Mouse (Mus musculus) liver, adult 2 months (tissue): ENCODE results near the gene Nr2f2. TPM values are rescaled to one million over a fixed set of nuclear protein-coding genes. Genes with fewer than 3 reads are reported as not detected.
A peak's percentile ranks its signal among the peaks of the same experiment; 100 is the strongest.

Experiments
- DNase-seq: peaks from one replicate; pipeline ENCODE4 v3.0.0-alpha.2; 2011; ENCODE audit warnings: low read depth, low spot score; ENCODE audit errors: extremely low read depth
- H3K27ac ChIP-seq: fragments of 200-500 bp; replicated peaks from 2 replicates; pipeline ENCODE4 v1.5.1; 2012; ENCODE audit warnings: low read depth, mild to moderate bottlenecking, control low read depth, inconsistent platforms, low read length; ENCODE audit not compliant: insufficient read depth
- H3K27me3 ChIP-seq: fragments of 200-500 bp; 2 replicates; pipeline ENCODE4 v1.6.1; 2012; ENCODE audit warnings: mild to moderate bottlenecking, moderate library complexity, low read length, inconsistent platforms; ENCODE audit not compliant: control insufficient read depth, insufficient read depth
- H3K36me3 ChIP-seq: fragments of 200-500 bp; 2 replicates; pipeline ENCODE4 v1.6.1; 2012; ENCODE audit warnings: low read length, inconsistent platforms; ENCODE audit not compliant: control insufficient read depth, insufficient read depth
- H3K4me1 ChIP-seq: fragments of 200-500 bp; 2 replicates; pipeline ENCODE4 v1.6.1; 2011; ENCODE audit warnings: low read length; ENCODE audit not compliant: control insufficient read depth, insufficient read depth
- H3K4me3 ChIP-seq: fragments of 200-500 bp; 2 replicates; pipeline ENCODE4 v1.5.1; 2011; ENCODE audit warnings: low read depth, mild to moderate bottlenecking, control low read depth, low read length, moderate library complexity; ENCODE audit not compliant: insufficient read depth
- H3K79me2 ChIP-seq: fragments of 200-500 bp; 2 replicates; pipeline ENCODE4 v1.6.1; 2012; ENCODE audit warnings: inconsistent platforms, mild to moderate bottlenecking, low read length, moderate library complexity; ENCODE audit not compliant: control insufficient read depth, insufficient read depth
- H3K9ac ChIP-seq: fragments of 200-500 bp; 2 replicates; pipeline ENCODE4 v1.6.1; 2012; ENCODE audit warnings: low read depth, mild to moderate bottlenecking, control low read depth, inconsistent platforms, low read length
- CTCF ChIP-seq: fragments of 200-500 bp; IDR thresholded peaks from 2 replicates; pipeline ENCODE4 v1.5.1; 2011; ENCODE audit warnings: low read depth, low read length, control low read depth
- POLR2A ChIP-seq: fragments of 200-500 bp; IDR thresholded peaks from 2 replicates; pipeline ENCODE4 v1.6.1; 2011; ENCODE audit warnings: low read length, control low read depth; ENCODE audit not compliant: insufficient read depth; ENCODE audit errors: extremely low read depth
- WGBS: fragments of 180-500 bp; shearing (Covaris S2); methylation state at CpG from one replicate; pipeline ENCODE4 v1.1.7; 2018; 5-methylcytosine and 5-hydroxymethylcytosine counted together
- polyA plus RNA-seq: library from polyadenylated mRNA; depleted of rRNA; stranded (reverse); fragments of >200 nt; gene quantifications from 2 replicates; pipeline ENCODE4 v1.2.3, GENCODE M21; 2012
- total RNA-seq: library from RNA; depleted of rRNA; stranded (reverse); fragments of >200 nt; gene quantifications from 2 replicates; pipeline ENCODE4 v1.2.3, GENCODE M21; 2014

Gene Nr2f2
- total and polyA plus RNA-seq, 2 experiments: 14.5 to 84.0 TPM

- H3K27me3 ChIP-seq: no peaks in the 10 kb centered on the region
- DNase-seq: peak; percentile 89
- H3K4me3 ChIP-seq: peak overlapping the region; percentile 46
- peak overlapping the region; percentile 53 for H3K27ac ChIP-seq
- H3K4me1 ChIP-seq: peaks cover 24% of the 10 kb centered on the region
- H3K9ac ChIP-seq: peak overlapping the region; percentile 41
- WGBS: 5% methylated on average over 5 of the region's 5 CpGs
- peaks cover 33% of the 10 kb centered on the region for H3K79me2 ChIP-seq
- H3K36me3 ChIP-seq: peaks cover 34% of the 10 kb centered on the region
- no peak for TF ChIP-seq POLR2A
- no peak for TF ChIP-seq CTCF
Measured at GRCm38 (mm10) chr7:70355691-70356568, 10.6 kb downstream of the Nr2f2 start.

- 57% methylated on average over 2 of the region's 2 CpGs for WGBS
- TF ChIP-seq POLR2A (no peak), CTCF (no peak)
- Histone ChIP-seq H3K27me3 (no peaks in the 10 kb centered on the region), H3K36me3 (peaks cover 34% of the 10 kb centered on the region), H3K4me3 (peak overlapping the region; percentile 38; the same call in 1 of the 2 replicates), H3K27ac (0 out of 2 replicates have a peak overlapping the region, but pooled peaks have one; percentile 7), H3K9ac (peak overlapping the region; percentile 24), H3K4me1 (peaks cover 24% of the 10 kb centered on the region), H3K79me2 (peaks cover 33% of the 10 kb centered on the region)
- DNase-seq: no peak
Measured at GRCm38 (mm10) chr7:70355357-70355620, 11.2 kb downstream of the Nr2f2 start.

GRCm38 (mm10) chr7:70354606-70355356 is 11.8 kb downstream of the Nr2f2 start:
- H3K36me3 ChIP-seq: peaks cover 35% of the 10 kb centered on the region
- peak overlapping the region; percentile 38 for H3K4me3 ChIP-seq
- peaks cover 24% of the 10 kb centered on the region for H3K4me1 ChIP-seq
- peak overlapping the region; percentile 24 for H3K9ac ChIP-seq
- peak overlapping the region; percentile 7; the same call in 1 of the 2 replicates for H3K27ac ChIP-seq
- H3K79me2 ChIP-seq: peaks cover 30% of the 10 kb centered on the region
- no peak for DNase-seq
- TF ChIP-seq CTCF (no peak), POLR2A (no peak)
- no peaks in the 10 kb centered on the region for H3K27me3 ChIP-seq
- WGBS: 50% methylated on average over 14 of the region's 14 CpGs

DNA sequence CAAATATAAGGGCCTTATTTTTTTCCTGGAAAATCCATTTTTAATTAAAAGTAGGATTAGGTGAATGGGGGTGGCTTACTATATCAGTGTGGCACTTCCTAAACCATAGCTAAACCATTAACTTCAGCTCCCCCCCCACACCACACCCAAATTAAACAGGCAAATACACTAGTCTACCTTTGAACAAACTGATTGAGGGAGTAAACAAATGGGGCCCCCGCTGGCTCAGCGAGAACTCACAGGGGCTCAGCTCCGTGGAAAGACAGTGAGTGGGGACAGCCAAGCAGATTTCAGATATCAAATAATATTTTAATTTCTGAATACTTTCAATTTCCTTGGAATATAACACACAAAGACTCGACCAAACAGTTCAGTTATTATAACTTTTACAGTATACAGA is 13.4 kb downstream of the Nr2f2 start:
- DNase-seq: no peak
- H3K27me3 ChIP-seq: no peaks in the 10 kb centered on the region
- H3K79me2 ChIP-seq: peaks cover 24% of the 10 kb centered on the region
- TF ChIP-seq POLR2A (no peak), CTCF (no peak)
- H3K36me3 ChIP-seq: peaks cover 36% of the 10 kb centered on the region
- H3K27ac ChIP-seq: no peak overlapping the region; the same call in 1 of the 2 replicates
- H3K9ac ChIP-seq: peak overlapping the region; percentile 55; the same call in 1 of the 2 replicates
- H3K4me1 ChIP-seq: peaks cover 21% of the 10 kb centered on the region
- H3K4me3 ChIP-seq: peak overlapping the region; percentile 29; the same call in 1 of the 2 replicates
- 11% methylated on average over 4 of the region's 4 CpGs for WGBS

- Histone ChIP-seq H3K27ac (no peak overlapping the region), H3K36me3 (peaks cover 35% of the 10 kb centered on the region), H3K4me1 (peaks cover 16% of the 10 kb centered on the region), H3K4me3 (peak overlapping the region; percentile 28; the same call in 1 of the 2 replicates), H3K27me3 (no peaks in the 10 kb centered on the region), H3K79me2 (peaks cover 18% of the 10 kb centered on the region; the same call in 1 of the 2 replicates), H3K9ac (no peak overlapping the region)
- TF ChIP-seq CTCF (no peak), POLR2A (no peak)
- 35% methylated on average over 3 of the region's 3 CpGs for WGBS
- no peak for DNase-seq
Measured at GRCm38 (mm10) chr7:70352617-70353016, 13.9 kb downstream of the Nr2f2 start.
